Mouse (Mus musculus) adrenal gland, postnatal 36 days (tissue): ENCODE measurements around the gene Prex1. TPM values are rescaled to one million over a fixed set of nuclear protein-coding genes. Genes with fewer than 3 reads are reported as not detected.

Source experiments
- DNase-seq, 2 experiments: peaks; one replicate each; pipeline ENCODE4 v3.0.0; 2021; ENCODE audit warnings: mixed read lengths in 1 of 2
- total RNA-seq, 2 experiments: library from RNA; stranded (reverse); gene quantifications; 2 replicates each; pipeline ENCODE4 v1.2.3; 2021

Prex1 gene
- total RNA-seq, 2 experiments from 2014 or later = 13.5 to 18.8 TPM

DNA sequence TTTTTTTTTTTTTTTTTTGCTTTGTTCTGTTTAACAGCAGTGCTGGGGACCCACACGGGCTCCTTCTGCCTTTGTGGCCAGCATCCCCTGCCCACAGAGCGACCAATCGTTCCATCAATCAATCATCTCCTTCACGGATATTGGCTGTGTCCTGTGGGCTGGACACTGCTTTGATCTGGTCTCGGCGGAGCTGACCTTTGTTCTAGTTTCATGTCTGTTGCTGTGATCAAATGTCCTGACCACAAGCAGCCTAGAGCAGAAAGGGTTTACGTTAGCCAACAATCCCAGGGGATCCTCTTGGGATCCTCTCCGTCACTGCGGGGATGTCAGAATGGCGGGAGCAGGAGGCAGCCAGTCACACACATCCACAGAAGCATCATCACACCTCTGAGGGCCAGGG is 154.1 kb downstream of the Prex1 start:
- DNase-seq = no peak

- DNase-seq = peak; percentile 44 to 66
Measured at GRCm38 (mm10) chr2:166555508-166555907, 158.1 kb downstream of the Prex1 start.

GRCm38 (mm10) chr2:166554169-166554505 is 159.5 kb downstream of the Prex1 start:
- no peak for DNase-seq

- peak; percentile 24 to 48 for DNase-seq
Measured at GRCm38 (mm10) chr2:166553502-166554168, 160.0 kb downstream of the Prex1 start.

GRCm38 (mm10) chr2:166552657-166553056 is 161.0 kb downstream of the Prex1 start:
- DNase-seq = no peak

- no peak for DNase-seq
Measured at GRCm38 (mm10) chr2:166551831-166552498, 161.7 kb downstream of the Prex1 start.

DNA sequence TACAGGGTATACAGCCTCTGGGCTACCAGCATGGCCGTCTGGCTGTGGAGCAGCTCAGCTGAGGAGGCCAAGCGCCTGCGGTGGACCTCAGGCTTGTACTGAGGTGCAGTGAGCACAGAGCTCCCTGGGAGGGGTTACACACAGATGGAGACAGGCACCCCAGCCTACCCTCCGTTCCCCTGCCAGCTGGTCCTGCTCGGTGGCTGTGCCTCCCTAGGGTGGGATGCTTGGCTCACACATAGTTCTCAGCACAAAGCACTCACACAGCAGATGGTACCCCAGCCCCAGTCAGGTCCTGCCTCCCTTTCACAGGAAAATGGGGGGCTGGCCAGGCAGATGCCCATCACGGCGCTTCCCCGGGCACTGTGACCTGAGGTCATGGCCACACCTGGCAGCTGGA is 163.8 kb downstream of the Prex1 start:
- no peak for DNase-seq

DNA sequence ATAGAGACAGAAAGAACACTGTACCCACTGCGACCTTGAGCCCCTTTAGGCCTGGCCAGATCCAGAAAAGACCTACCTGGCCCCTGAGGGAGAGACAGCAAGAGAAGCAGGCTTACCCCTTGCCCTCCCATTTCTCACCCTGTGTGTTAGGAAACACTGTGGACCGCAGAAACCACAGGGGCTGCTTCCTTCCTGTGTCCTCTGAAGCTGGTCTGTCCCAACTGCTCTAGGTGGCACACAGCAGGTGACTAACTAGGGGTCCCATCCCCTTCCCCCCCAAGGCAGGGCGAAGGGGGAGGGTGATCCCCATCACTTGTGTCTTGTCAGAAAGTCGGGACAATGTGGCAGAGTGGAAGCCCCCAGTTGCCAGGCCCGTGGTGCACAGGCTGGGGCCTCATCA is 164.6 kb downstream of the Prex1 start:
- no peak for DNase-seq

- no peak for DNase-seq
Measured at GRCm38 (mm10) chr2:166545580-166545979, 168.1 kb downstream of the Prex1 start.

- DNase-seq = no peak
Measured at GRCm38 (mm10) chr2:166544575-166545251, 168.9 kb downstream of the Prex1 start.

DNA sequence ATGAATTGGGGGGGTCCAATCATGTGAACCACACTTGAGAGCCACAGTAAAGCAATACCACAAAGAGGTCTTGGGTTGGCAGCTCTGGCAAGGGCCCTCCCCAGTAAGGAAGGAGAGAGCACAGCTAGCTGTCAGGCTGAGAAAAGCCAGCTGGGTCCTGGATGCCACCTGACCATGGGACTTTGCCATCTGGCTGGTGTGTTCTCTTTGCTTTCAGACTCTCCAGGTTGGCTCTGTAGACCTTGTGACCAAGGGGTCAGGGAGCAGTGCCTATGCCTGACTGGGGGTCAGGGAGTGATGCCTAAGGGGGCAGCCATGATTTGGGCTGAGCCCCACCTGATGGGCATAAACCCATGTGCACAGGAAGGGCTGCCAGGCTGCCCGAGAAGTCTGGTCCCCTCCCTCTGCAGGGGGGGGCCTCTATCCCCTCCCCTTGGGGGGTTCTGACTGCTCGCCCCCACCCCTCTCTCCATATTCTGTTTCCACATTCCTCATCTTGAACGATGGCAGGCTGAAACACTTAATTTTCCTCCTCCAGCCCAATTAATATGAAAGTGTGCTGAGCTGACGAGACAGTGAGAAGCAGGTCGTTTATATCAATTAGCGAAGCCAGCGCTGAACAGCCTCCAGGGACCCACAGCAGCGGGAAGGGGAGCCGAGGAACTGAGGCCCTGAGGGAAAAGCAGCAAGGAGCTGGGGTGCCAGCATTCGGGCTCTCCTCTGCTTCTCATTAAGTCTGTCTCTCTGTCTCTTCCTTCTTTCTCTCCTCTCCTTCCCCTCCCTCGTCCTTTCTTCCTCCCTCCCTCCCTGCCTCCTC is 172.3 kb downstream of the Prex1 start:
- DNase-seq = no peak

DNA sequence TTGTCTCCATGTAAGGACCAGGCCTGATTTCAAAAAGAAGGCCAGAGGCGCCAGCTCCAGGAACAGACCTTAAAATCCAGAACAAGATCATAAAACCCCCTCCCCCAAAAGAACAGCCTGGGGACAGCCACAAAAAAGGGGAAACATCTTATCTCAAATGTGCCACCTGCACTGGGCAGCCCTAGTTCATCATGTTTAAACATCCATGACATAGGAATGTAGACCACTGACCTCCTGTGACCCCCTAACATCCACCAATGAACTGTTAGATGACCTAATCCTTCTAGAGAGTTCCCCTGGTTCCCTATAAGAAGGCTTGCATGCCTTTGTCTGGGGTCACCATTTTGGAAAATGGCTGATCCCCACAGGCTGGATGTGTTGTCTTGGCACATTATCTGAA is 173.4 kb downstream of the Prex1 start:
- no peak for DNase-seq

GRCm38 (mm10) chr2:166536896-166537295 is 176.7 kb downstream of the Prex1 start:
- DNase-seq = peak; percentile 10 to 29

- no peak for DNase-seq
Measured at GRCm38 (mm10) chr2:166535519-166535918, 178.1 kb downstream of the Prex1 start.

DNA sequence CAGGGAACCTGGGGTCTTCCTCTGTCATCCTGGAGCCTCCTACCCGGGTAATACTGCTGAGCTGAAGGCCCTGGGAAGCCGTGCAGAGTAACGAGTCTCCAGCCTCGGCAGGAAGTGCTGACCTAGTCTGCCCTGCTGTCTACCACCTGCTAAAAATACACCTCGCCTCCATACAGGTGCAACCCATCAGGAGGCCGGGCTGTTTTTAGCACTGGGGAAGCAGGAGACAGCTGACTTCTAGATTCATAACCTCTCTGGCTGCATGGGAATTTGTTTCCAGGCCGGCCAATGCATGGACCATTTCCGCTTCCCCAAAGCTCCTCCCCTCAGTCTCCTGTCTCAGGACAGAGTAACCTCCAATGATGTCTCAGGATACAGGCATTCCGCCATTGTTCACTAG is 187.4 kb downstream of the Prex1 start:
- no peak for DNase-seq

DNA sequence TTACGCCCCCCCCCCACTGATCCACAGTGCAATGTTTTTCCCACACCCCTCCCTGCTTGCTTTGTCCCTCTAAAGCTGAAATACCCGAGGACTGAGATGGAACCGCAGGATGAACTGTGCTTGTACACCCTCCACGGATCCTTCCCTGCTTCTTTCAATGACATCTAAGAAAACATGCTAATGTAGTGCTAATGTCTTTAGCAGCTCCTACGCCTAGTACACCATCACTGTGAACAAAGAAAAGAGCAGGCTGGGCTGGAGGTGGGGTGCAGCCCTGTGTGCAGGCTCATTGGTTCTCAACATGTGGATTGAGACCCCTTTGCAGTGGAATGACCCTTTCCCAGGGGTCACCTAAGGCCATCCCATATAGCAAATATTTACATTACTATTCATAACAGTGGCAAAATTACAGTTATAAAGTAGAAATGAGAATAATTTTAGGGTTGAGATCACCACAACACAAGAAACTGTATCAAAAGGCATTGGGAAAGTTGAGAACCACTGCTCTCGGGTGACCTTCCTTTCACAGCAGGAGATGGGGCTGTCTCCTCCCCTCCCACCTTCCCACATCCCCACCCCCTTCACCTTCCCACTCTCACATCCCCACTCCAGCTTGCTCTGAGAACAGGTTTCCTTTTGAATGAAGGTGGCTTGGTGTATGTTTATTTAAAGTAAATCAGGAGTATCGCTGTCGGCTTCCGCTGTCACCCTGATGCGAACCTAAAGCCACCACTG is 190.3 kb downstream of the Prex1 start:
- DNase-seq = no peak

GRCm38 (mm10) chr2:166522612-166523120 is 191.0 kb downstream of the Prex1 start:
- DNase-seq = no peak

DNA sequence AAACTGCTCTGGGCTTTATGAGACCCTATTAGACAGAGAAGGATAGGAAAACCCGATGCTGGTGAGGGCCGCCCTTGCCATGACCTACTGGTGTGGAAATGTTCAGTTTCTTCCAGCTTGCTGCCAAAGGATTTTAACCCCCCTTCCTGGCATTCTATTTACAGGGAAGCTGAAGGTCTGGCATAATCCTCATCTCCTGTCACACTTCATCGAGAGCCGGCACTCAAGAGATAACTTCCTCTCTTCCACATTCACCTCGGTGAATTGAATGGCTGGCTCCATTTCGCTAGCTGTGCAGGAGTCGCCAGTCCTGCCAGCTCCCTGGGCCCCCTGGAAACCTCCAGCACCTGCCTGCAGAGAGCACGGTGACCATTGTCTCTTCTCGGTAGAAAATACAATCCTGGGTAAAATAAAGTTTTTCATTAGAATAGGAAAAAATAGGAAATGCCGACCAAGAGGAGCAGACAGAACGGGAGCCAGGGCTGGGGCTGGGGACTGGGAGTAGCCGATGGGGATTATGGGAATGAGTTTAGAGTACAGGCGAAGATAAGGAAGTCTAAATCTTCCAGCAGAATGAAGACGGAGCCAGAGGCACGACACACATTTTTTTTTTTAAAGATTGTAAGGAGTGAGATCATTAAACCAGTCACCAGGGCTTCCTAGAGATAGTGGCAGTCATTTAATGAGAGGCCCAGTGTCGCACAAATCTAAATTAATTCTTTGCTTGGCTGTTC is 191.6 kb downstream of the Prex1 start:
- no peak for DNase-seq

DNA sequence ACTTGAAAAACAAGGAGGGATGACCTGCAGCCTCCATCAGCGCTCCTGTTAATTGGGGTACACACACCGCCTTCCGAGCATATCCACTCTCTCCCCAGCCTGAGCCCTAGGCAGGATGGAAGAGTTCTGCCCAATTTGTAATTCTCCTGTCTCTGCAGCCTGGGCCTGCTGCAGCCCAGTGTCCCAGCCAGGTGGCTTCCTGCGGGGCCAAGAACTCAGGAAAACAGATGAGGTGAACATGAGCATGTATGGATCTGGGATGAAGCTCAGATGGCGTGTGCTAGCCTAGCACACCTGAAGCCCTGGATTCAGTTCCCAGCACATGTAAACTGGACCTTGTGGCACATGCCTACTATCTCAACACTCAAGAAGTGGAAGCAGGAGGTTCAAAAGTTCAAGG is 192.2 kb downstream of the Prex1 start:
- no peak for DNase-seq

GRCm38 (mm10) chr2:166520536-166520935 is 193.1 kb downstream of the Prex1 start:
- DNase-seq = no peak
